Mouse (Mus musculus) A20 (cell line): ENCODE measurements around the gene Sulf2.
"Not testable (repeated sequence)": the region's sequence is repeated elsewhere in the genome, so short reads cannot be mapped to it uniquely, and the experiment has no call there.

ENCODE experiments used
- DNase-seq: peaks from one replicate; pipeline ENCODE4 v3.0.0-alpha.2; 2011; ENCODE audit warnings: low read depth, low spot score

Sulf2 gene

GRCm38 (mm10) chr2:166155454-166155815, at the start of gene Sulf2:
TSS of gene Sulf2 (minus strand) at chr2:166155663.
- DNase-seq = no peak

- no peak for DNase-seq
Observed at GRCm38 (mm10) chr2:166204174-166204573, 48.7 kb upstream of the Sulf2 start.

- DNase-seq = no peak
Observed at GRCm38 (mm10) chr2:166203647-166204046, 48.2 kb upstream of the Sulf2 start.

GRCm38 (mm10) chr2:166197964-166198363, 42.5 kb upstream of the Sulf2 start:
- DNase-seq = no peak

- DNase-seq = no peak
Observed at GRCm38 (mm10) chr2:166197064-166197463, 41.6 kb upstream of the Sulf2 start.

GRCm38 (mm10) chr2:166196080-166196786, 40.8 kb upstream of the Sulf2 start:
- DNase-seq = no peak

GRCm38 (mm10) chr2:166195041-166195440, 39.6 kb upstream of the Sulf2 start:
- no peak for DNase-seq

- no peak for DNase-seq
Observed at GRCm38 (mm10) chr2:166194112-166194758, 38.8 kb upstream of the Sulf2 start.

- DNase-seq = no peak
Observed at GRCm38 (mm10) chr2:166193509-166193908, 38.0 kb upstream of the Sulf2 start.

- no peak for DNase-seq
Observed at GRCm38 (mm10) chr2:166190816-166191215, 35.4 kb upstream of the Sulf2 start.

GRCm38 (mm10) chr2:166189191-166189590, 33.7 kb upstream of the Sulf2 start:
- no peak for DNase-seq

GRCm38 (mm10) chr2:166187874-166188453, 32.5 kb upstream of the Sulf2 start:
- DNase-seq = not testable (repeated sequence)

- not testable (repeated sequence) for DNase-seq
Observed at GRCm38 (mm10) chr2:166187319-166187718, 31.9 kb upstream of the Sulf2 start.

- DNase-seq = no peak
Observed at GRCm38 (mm10) chr2:166186244-166186948, 30.9 kb upstream of the Sulf2 start.

- no peak for DNase-seq
Observed at GRCm38 (mm10) chr2:166185768-166186167, 30.3 kb upstream of the Sulf2 start.

GRCm38 (mm10) chr2:166184417-166184816, 29.0 kb upstream of the Sulf2 start:
- DNase-seq = peak; percentile 19

- no peak for DNase-seq
Observed at GRCm38 (mm10) chr2:166182009-166182685, 26.7 kb upstream of the Sulf2 start.

- peak; percentile 52 for DNase-seq
Observed at GRCm38 (mm10) chr2:166180744-166181508, 25.5 kb upstream of the Sulf2 start.

GRCm38 (mm10) chr2:166180136-166180649, 24.7 kb upstream of the Sulf2 start:
- DNase-seq = no peak

- no peak for DNase-seq
Observed at GRCm38 (mm10) chr2:166179457-166180101, 24.1 kb upstream of the Sulf2 start.
